Mouse (Mus musculus): ENCODE measurements at regions not wholly inside any gene's neighbourhood (a gene's known extent, or its start where the extent isn't known, plus 50 kb on each side); places are given as distances from the start of the nearest gene placed in this dataset.

DNA sequence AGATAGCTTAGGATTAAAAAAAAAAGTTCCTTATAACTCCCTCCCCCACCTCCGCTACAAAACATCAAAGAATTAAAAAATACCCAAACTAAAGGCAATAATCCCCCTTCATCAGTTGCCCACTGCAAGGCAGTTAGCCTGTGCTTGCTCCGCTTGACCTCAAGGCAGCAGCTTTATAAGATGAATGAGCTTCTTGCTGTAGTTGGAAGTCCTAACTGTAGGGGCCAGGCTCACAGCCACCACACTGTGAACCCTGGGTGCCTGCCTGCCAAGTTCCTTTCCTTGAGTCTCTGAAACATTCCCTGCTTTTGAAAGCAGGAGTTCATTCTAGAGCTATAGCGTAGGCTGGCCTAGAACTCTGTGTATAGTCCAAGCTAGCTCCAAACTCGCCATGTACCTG lies 64.3 kb upstream of the Jade1 start:
- Histone ChIP-seq H3K4me1 (ENCODE audit: control insufficient read depth, insufficient read depth, insufficient read length) (peaks cover 2% of the 10 kb centered on the region; the same call in 1 of the 2 replicates), H3K27ac (ENCODE audit: insufficient read depth, low read length) (no peak overlapping the region), H3K4me3 (ENCODE audit: extremely low read depth, insufficient read depth, insufficient read length) (no peak overlapping the region), H3K27me3 (ENCODE audit: control insufficient read depth, insufficient read depth, low read length) (no peaks in the 10 kb centered on the region), H3K36me3 (ENCODE audit: control insufficient read depth, insufficient read depth, low read length) (no peaks in the 10 kb centered on the region)
- WGBS, result 95% methylated on average over 4 of the region's 4 CpGs
- no peak for DNase-seq (ENCODE audit: low read depth in 1 of 2, low spot score in 2 of 2)
- TF ChIP-seq POLR2A (IDR thresholded peaks at IDR 0.05; ENCODE audit: low read depth, low read length) (no peak), CTCF (IDR thresholded peaks at IDR 0.05; ENCODE audit: extremely low read depth, insufficient read depth, insufficient read length, insufficient replicate concordance) (no peak)

DNA sequence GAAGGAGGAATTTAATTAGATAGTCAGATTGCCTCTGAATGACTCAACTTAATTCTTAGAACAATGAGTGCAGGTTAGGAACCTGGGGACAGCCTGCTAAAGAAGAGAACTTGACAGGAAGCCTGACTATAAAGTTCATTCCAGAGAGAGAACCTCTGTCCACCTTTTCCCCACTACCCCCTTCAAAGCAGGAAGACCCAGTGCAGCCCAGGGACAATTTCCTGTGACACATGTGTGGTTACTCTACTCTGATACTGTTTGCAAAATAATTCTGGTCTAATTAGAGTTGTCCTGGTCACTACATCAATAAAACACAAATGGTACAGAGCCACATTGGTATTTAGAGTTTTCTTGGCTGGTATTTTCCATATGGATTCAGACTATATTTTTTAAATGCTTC lies 65.5 kb upstream of the Jade1 start:
- Histone ChIP-seq H3K4me1 (ENCODE audit: control insufficient read depth, insufficient read depth, insufficient read length) (peaks cover 2% of the 10 kb centered on the region; the same call in 1 of the 2 replicates), H3K36me3 (ENCODE audit: control insufficient read depth, insufficient read depth, low read length) (no peaks in the 10 kb centered on the region), H3K27ac (ENCODE audit: insufficient read depth, low read length) (no peak overlapping the region), H3K4me3 (ENCODE audit: extremely low read depth, insufficient read depth, insufficient read length) (no peak overlapping the region), H3K27me3 (ENCODE audit: control insufficient read depth, insufficient read depth, low read length) (no peaks in the 10 kb centered on the region)
- TF ChIP-seq CTCF (IDR thresholded peaks at IDR 0.05; ENCODE audit: extremely low read depth, insufficient read depth, insufficient read length, insufficient replicate concordance) (no peak), POLR2A (IDR thresholded peaks at IDR 0.05; ENCODE audit: low read depth, low read length) (no peak)
- no peak for DNase-seq (ENCODE audit: low read depth in 1 of 2, low spot score in 2 of 2)

DNA sequence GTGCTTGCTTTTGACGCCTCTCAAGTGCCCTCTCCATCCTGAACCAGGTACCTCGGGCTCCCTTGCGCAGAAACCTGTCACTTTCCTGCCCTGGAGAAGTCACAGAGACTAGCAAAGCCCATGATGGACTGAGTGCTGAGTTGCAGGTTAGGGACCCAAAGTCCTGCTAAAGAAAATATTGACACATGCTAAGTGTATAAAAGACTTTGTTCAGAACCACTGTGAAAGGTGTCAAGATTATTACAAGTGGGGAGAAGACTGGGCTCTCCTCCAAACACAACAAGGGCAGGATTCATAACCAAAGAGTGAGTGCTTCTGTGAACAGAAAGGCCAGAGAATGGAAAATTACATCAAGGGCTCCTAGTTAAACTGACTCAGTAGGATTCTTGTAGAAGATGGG lies 66.0 kb upstream of the Jade1 start:
- Histone ChIP-seq H3K36me3 (ENCODE audit: control insufficient read depth, insufficient read depth, low read length) (no peaks in the 10 kb centered on the region), H3K27ac (ENCODE audit: insufficient read depth, low read length) (no peak overlapping the region), H3K4me1 (ENCODE audit: control insufficient read depth, insufficient read depth, insufficient read length) (peaks cover 2% of the 10 kb centered on the region; the same call in 1 of the 2 replicates), H3K27me3 (ENCODE audit: control insufficient read depth, insufficient read depth, low read length) (no peaks in the 10 kb centered on the region), H3K4me3 (ENCODE audit: extremely low read depth, insufficient read depth, insufficient read length) (no peak overlapping the region)
- no peak for TF ChIP-seq POLR2A (IDR thresholded peaks at IDR 0.05; ENCODE audit: low read depth, low read length)
- TF ChIP-seq CTCF (IDR thresholded peaks at IDR 0.05; ENCODE audit: extremely low read depth, insufficient read depth, insufficient read length, insufficient replicate concordance), result no peak
- 87% methylated on average over 3 of the region's 3 CpGs for WGBS
- no peak for DNase-seq (ENCODE audit: low read depth in 1 of 2, low spot score in 2 of 2)

GRCm38 (mm10) chr3:41488229-41488774 lies 67.2 kb upstream of the Jade1 start:
- Histone ChIP-seq H3K36me3 (ENCODE audit: control insufficient read depth, insufficient read depth, low read length) (no peaks in the 10 kb centered on the region), H3K4me3 (ENCODE audit: extremely low read depth, insufficient read depth, insufficient read length) (no peak overlapping the region), H3K27ac (ENCODE audit: insufficient read depth, low read length) (no peak overlapping the region), H3K27me3 (ENCODE audit: control insufficient read depth, insufficient read depth, low read length) (no peaks in the 10 kb centered on the region), H3K4me1 (ENCODE audit: control insufficient read depth, insufficient read depth, insufficient read length) (peaks cover 2% of the 10 kb centered on the region; the same call in 1 of the 2 replicates)
- TF ChIP-seq POLR2A (IDR thresholded peaks at IDR 0.05; ENCODE audit: low read depth, low read length) (no peak), CTCF (IDR thresholded peaks at IDR 0.05; ENCODE audit: extremely low read depth, insufficient read depth, insufficient read length, insufficient replicate concordance) (no peak)
- 5% methylated on average over 1 of the region's 1 CpGs for WGBS
- no peak for DNase-seq (ENCODE audit: low read depth in 1 of 2, low spot score in 2 of 2)

- no peak for TF ChIP-seq POLR2A (IDR thresholded peaks at IDR 0.05; ENCODE audit: low read depth, low read length)
- no peak for TF ChIP-seq CTCF (IDR thresholded peaks at IDR 0.05; ENCODE audit: extremely low read depth, insufficient read depth, insufficient read length, insufficient replicate concordance)
- H3K4me1 ChIP-seq (ENCODE audit: control insufficient read depth, insufficient read depth, insufficient read length), result peaks cover 2% of the 10 kb centered on the region; the same call in 1 of the 2 replicates
- no peak for DNase-seq (ENCODE audit: low read depth in 1 of 2, low spot score in 2 of 2)
- 93% methylated on average over 9 of the region's 9 CpGs for WGBS
- no peak overlapping the region for H3K4me3 ChIP-seq (ENCODE audit: extremely low read depth, insufficient read depth, insufficient read length)
- H3K36me3 ChIP-seq (ENCODE audit: control insufficient read depth, insufficient read depth, low read length), result no peaks in the 10 kb centered on the region
- no peak overlapping the region for H3K27ac ChIP-seq (ENCODE audit: insufficient read depth, low read length)
- no peaks in the 10 kb centered on the region for H3K27me3 ChIP-seq (ENCODE audit: control insufficient read depth, insufficient read depth, low read length)
Measured at GRCm38 (mm10) chr3:41484920-41485319, 70.6 kb upstream of the Jade1 start.

DNA sequence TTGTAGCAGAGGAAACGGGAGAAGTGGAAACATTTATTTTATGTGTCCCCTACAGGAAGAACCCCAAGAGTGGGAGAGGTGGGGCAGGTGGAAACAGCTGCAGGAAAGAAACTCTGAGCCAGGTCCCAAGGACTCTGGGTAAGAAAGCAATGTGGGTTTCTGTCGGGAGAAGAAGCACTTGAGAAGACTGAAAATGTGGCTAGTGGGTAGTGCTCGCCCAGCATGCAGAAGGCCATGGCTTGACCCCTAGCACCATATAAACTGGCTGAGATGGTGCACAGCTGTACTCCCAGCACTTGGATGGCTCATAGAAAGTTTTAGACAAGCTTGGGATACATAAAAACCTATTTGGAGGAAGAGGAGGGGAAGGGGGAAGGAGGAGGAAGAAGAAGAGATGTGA lies 71.9 kb upstream of the Jade1 start:
- no peak overlapping the region for H3K27ac ChIP-seq (ENCODE audit: insufficient read depth, low read length)
- 13% methylated on average over 3 of the region's 3 CpGs for WGBS
- no peak overlapping the region for H3K4me3 ChIP-seq (ENCODE audit: extremely low read depth, insufficient read depth, insufficient read length)
- H3K27me3 ChIP-seq (ENCODE audit: control insufficient read depth, insufficient read depth, low read length), result no peaks in the 10 kb centered on the region
- DNase-seq (ENCODE audit: low read depth in 1 of 2, low spot score in 2 of 2), result no peak
- H3K36me3 ChIP-seq (ENCODE audit: control insufficient read depth, insufficient read depth, low read length), result no peaks in the 10 kb centered on the region
- TF ChIP-seq CTCF (IDR thresholded peaks at IDR 0.05; ENCODE audit: extremely low read depth, insufficient read depth, insufficient read length, insufficient replicate concordance) (no peak), POLR2A (IDR thresholded peaks at IDR 0.05; ENCODE audit: low read depth, low read length) (no peak)
- no peaks in the 10 kb centered on the region for H3K4me1 ChIP-seq (ENCODE audit: control insufficient read depth, insufficient read depth, insufficient read length)

GRCm38 (mm10) chr3:41482881-41483494 lies 72.5 kb upstream of the Jade1 start:
- Histone ChIP-seq H3K27ac (ENCODE audit: insufficient read depth, low read length) (no peak overlapping the region), H3K36me3 (ENCODE audit: control insufficient read depth, insufficient read depth, low read length) (no peaks in the 10 kb centered on the region), H3K4me3 (ENCODE audit: extremely low read depth, insufficient read depth, insufficient read length) (no peak overlapping the region), H3K27me3 (ENCODE audit: control insufficient read depth, insufficient read depth, low read length) (no peaks in the 10 kb centered on the region), H3K4me1 (ENCODE audit: control insufficient read depth, insufficient read depth, insufficient read length) (no peaks in the 10 kb centered on the region)
- no peak for DNase-seq (ENCODE audit: low read depth in 1 of 2, low spot score in 2 of 2)
- WGBS, result 28% methylated on average over 5 of the region's 5 CpGs
- TF ChIP-seq POLR2A (IDR thresholded peaks at IDR 0.05; ENCODE audit: low read depth, low read length), result no peak
- TF ChIP-seq CTCF (IDR thresholded peaks at IDR 0.05; ENCODE audit: extremely low read depth, insufficient read depth, insufficient read length, insufficient replicate concordance), result no peak
